Mouse (Mus musculus) adrenal gland, adult 2 months (tissue): Measurements from ENCODE around the gene Il13. TPM values are rescaled to one million over a fixed set of nuclear protein-coding genes. Genes with fewer than 3 reads are reported as not detected.

ENCODE experiments used
- DNase-seq: peaks from one replicate; pipeline ENCODE4 v3.0.0; 2021
- polyA plus RNA-seq: library from polyadenylated mRNA; depleted of rRNA; stranded (reverse); fragments of >200 nt; gene quantifications from 2 replicates; pipeline ENCODE4 v1.2.3, GENCODE M21; 2012; rRNA removed
- total RNA-seq, 2 experiments: library from RNA; stranded (reverse); gene quantifications; 2 replicates each; pipeline ENCODE4 v1.2.3; 2021

The Il13 gene
- total and polyA plus RNA-seq, 3 experiments, result not detected

GRCm38 (mm10) chr11:53584849-53585248 lies 49.7 kb downstream of the Il13 start:
- no peak for DNase-seq

GRCm38 (mm10) chr11:53583151-53583550 lies 51.4 kb downstream of the Il13 start:
- DNase-seq, result no peak

Other genes with a start within 250 kb of the Il13 start
- gene Leap2, start 211.5 kb downstream of the Il13 start, total RNA-seq, result not detected
- gene Leap2, start 211.5 kb downstream of the Il13 start, polyA plus RNA-seq, result not detected in 2 replicates
- gene Uqcrq, start 203.9 kb downstream of the Il13 start, total RNA-seq, result 1,000 to 10,000 TPM; 1,216 to 1,248 TPM
- gene Uqcrq, start 203.9 kb downstream of the Il13 start, polyA plus RNA-seq, result 845 and 941 TPM in 2 replicates
- gene Gdf9, start 203.7 kb downstream of the Il13 start, total RNA-seq, result 1 to 10 TPM in 1 of 2 experiments, under 1 TPM in 1; 0.90 to 9.0 TPM
- 0.36 and 0.39 TPM in 2 replicates for gene Gdf9, start 203.7 kb downstream of the Il13 start, polyA plus RNA-seq
- not detected for gene Gm10447, start 177.6 kb downstream of the Il13 start, total RNA-seq
- 0.08 TPM in 1 of 2 replicates, not detected in the other for gene Gm10447, start 177.6 kb downstream of the Il13 start, polyA plus RNA-seq
- 1 to 10 TPM; 3.5 to 3.8 TPM for gene Shroom1, start 177.5 kb downstream of the Il13 start, total RNA-seq
- 5.0 and 5.3 TPM in 2 replicates for gene Shroom1, start 177.5 kb downstream of the Il13 start, polyA plus RNA-seq
- not detected for gene Gm9837, start 164.2 kb downstream of the Il13 start, total RNA-seq
- not detected in 2 replicates for gene Gm9837, start 164.2 kb downstream of the Il13 start, polyA plus RNA-seq
- gene Gm9945, start 154.5 kb downstream of the Il13 start, total RNA-seq, result not detected
- gene Gm9945, start 154.5 kb downstream of the Il13 start, polyA plus RNA-seq, result not detected in 2 replicates
- under 1 TPM; 0.29 to 0.45 TPM for gene Sowaha, start 154.4 kb downstream of the Il13 start, total RNA-seq
- gene Sowaha, start 154.4 kb downstream of the Il13 start, polyA plus RNA-seq, result 0.47 and 0.72 TPM in 2 replicates
- gene Sept8, start 115.4 kb downstream of the Il13 start, total RNA-seq, result 10 to 100 TPM; 38.1 to 43.7 TPM
- 32.7 and 46.9 TPM in 2 replicates for gene Sept8, start 115.4 kb downstream of the Il13 start, polyA plus RNA-seq
- 10 to 100 TPM; 23.0 to 29.8 TPM for gene Kif3a, start 67.3 kb downstream of the Il13 start, total RNA-seq
- gene Kif3a, start 67.3 kb downstream of the Il13 start, polyA plus RNA-seq, result 3.1 and 3.6 TPM in 2 replicates
- gene Il4, start 16.0 kb downstream of the Il13 start, total RNA-seq, result not detected
- not detected in 2 replicates for gene Il4, start 16.0 kb downstream of the Il13 start, polyA plus RNA-seq
- gene Rad50, start 72.6 kb upstream of the Il13 start, total RNA-seq, result 10 to 100 TPM; 11.6 to 13.8 TPM
- gene Rad50, start 72.6 kb upstream of the Il13 start, polyA plus RNA-seq, result 2.6 and 3.6 TPM in 2 replicates
- gene Il5, start 86.1 kb upstream of the Il13 start, total RNA-seq, result not detected
- 0.06 and 0.12 TPM in 2 replicates for gene Il5, start 86.1 kb upstream of the Il13 start, polyA plus RNA-seq
- gene Irf1, start 135.3 kb upstream of the Il13 start, total RNA-seq, result 10 to 100 TPM; 22.7 to 35.5 TPM
- gene Irf1, start 135.3 kb upstream of the Il13 start, polyA plus RNA-seq, result 43.7 and 59.0 TPM in 2 replicates
- gene Gm17334, start 138.5 kb upstream of the Il13 start, total RNA-seq, result under 1 TPM; 0.43 to 0.45 TPM
- 1.4 and 1.5 TPM in 2 replicates for gene Gm17334, start 138.5 kb upstream of the Il13 start, polyA plus RNA-seq
- gene Gm12216, start 224.6 kb upstream of the Il13 start, total RNA-seq, result 10 to 100 TPM in 1 of 2 experiments, 1 to 10 TPM in 1; 8.4 to 10.8 TPM
- 8.4 and 9.6 TPM in 2 replicates for gene Gm12216, start 224.6 kb upstream of the Il13 start, polyA plus RNA-seq